Mouse (Mus musculus) ES-Bruce4 (cell line): ENCODE measurements around the gene Ago4.

Source experiments
- CTCF ChIP-seq: IDR thresholded peaks from one replicate; pipeline ENCODE4 v1.8.1; 2011; ENCODE audit warnings: low read depth, low read length
- EP300 ChIP-seq: IDR thresholded peaks from 2 replicates; pipeline ENCODE4 v1.6.1; 2011; ENCODE audit warnings: low read depth, low read length; ENCODE audit not compliant: insufficient read depth
- POLR2A ChIP-seq: IDR thresholded peaks from one replicate; pipeline ENCODE4 v1.8.1; 2011; ENCODE audit warnings: low read length; ENCODE audit not compliant: insufficient read depth

DNA sequence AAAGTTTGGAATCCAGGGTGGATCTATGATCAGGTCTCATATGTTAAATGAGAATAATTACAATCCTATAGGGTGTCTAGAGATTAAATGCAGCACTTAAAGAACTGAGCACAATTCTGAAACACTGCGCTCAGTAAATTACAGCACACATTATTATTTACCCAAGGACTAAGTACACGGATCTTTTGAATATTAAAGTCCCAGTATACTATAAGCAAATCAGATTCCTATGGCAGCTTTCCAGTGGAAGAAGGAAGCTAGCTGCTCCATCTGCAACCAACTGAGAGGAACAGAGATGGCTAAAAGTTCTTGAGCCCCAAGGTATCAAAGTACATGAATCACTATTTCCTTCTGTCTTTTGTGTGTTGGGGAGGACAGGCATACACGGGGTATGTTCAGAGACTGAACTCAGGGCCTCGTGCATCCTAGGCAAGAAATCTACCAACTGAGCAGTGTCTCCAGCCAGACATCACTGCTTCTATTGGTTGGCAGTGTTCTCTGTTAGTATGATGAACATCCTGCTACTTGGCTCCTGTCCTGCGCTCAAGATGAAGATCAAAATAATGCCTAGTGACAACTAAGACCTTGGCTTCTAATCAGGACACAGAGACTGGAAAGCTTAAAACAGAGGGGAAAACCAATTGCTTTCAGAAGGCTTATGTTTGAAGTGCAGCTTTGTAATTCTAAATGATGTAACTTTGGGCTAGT lies 78.6 kb downstream of the Ago4 start:
- TF ChIP-seq EP300 (no peak), POLR2A (no peak), CTCF (no peak)
